Mouse (Mus musculus) intestine, embryonic 16.5 days (tissue): ENCODE measurements at regions not wholly inside any gene's neighbourhood (a gene's known extent, or its start where the extent isn't known, plus 50 kb on each side); places are given as distances from the start of the nearest gene placed in this dataset.

Experiments used
- ATAC-seq: fragments of 200-750 bp; cut with Nextera tagmentation; 2 replicates; pipeline ENCODE4 v1.8.0; 2017; ENCODE audit warnings: moderate TSS enrichment, moderate library complexity
- H3K27ac ChIP-seq: fragments of 300-500 bp; sonication (generic); 2 replicates; pipeline ENCODE4 v1.5.1; 2014; ENCODE audit warnings: mild to moderate bottlenecking, low read length
- H3K27me3 ChIP-seq: fragments of 300-500 bp; sonication (generic); replicated peaks from 2 replicates; pipeline ENCODE4 v1.6.1; 2014; ENCODE audit warnings: low read length, control low read depth, mixed read lengths; ENCODE audit not compliant: control insufficient read depth, insufficient read depth
- H3K36me3 ChIP-seq: fragments of 300-500 bp; sonication (generic); 2 replicates; pipeline ENCODE4 v1.6.1; 2014; ENCODE audit warnings: low read length, control low read depth; ENCODE audit not compliant: control insufficient read depth, insufficient read depth
- H3K4me1 ChIP-seq: fragments of 300-500 bp; sonication (generic); 2 replicates; pipeline ENCODE4 v1.6.1; 2014; ENCODE audit warnings: low read length, control low read depth, mixed read lengths; ENCODE audit not compliant: control insufficient read depth, insufficient read depth
- H3K4me2 ChIP-seq: fragments of 300-500 bp; sonication (generic); 2 replicates; pipeline ENCODE4 v1.6.1; 2014; ENCODE audit warnings: low read depth, low read length, control low read depth
- H3K4me3 ChIP-seq: fragments of 300-500 bp; sonication (generic); 2 replicates; pipeline ENCODE4 v1.5.1; 2014; ENCODE audit warnings: mild to moderate bottlenecking, low read length
- H3K9ac ChIP-seq: fragments of 300-500 bp; sonication (generic); 2 replicates; pipeline ENCODE4 v1.6.1; 2014; ENCODE audit warnings: low read depth, low read length
- H3K9me3 ChIP-seq: fragments of 300-500 bp; sonication (generic); 2 replicates; pipeline ENCODE4 v1.6.1; 2016; ENCODE audit warnings: low read length, control low read depth; ENCODE audit not compliant: control insufficient read depth
- WGBS: fragments of 180-500 bp; shearing (Covaris S2); extraction: QIAGEN DNeasy Blood & Tissue Kit; methylation state at CpG from one replicate; pipeline ENCODE4 v1.1.7; 2014; 5-methylcytosine and 5-hydroxymethylcytosine counted together

DNA sequence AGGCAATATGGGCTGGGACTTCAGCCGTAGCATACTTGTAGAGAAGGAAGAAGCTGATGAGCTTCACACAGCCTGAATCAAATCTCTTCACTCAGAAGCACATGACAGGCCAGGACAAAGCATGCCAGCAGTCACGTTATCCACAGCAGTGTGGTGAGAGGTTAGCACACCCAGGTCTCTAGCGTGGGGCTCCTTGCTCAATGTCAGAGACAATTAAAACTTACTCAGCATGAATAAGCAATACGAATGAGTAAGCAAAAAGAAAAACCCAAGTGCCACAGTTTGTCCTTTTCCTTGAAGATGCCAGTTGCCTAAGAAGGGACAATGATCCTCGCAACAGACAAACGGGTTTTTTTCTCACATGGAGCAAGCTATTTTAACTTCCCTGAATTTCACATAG is 129.6 kb upstream of the Gm26657 start:
- no peaks in the 10 kb centered on the region for H3K27me3 ChIP-seq
- H3K4me2 ChIP-seq, result no peak overlapping the region
- WGBS, result 85% methylated on average over 6 of the region's 6 CpGs
- H3K36me3 ChIP-seq, result no peaks in the 10 kb centered on the region
- no peaks in the 10 kb centered on the region for H3K4me1 ChIP-seq
- no peak overlapping the region for H3K4me3 ChIP-seq
- ATAC-seq, result no peak
- H3K27ac ChIP-seq, result no peak overlapping the region
- H3K9me3 ChIP-seq, result no peaks in the 10 kb centered on the region
- no peak overlapping the region for H3K9ac ChIP-seq

DNA sequence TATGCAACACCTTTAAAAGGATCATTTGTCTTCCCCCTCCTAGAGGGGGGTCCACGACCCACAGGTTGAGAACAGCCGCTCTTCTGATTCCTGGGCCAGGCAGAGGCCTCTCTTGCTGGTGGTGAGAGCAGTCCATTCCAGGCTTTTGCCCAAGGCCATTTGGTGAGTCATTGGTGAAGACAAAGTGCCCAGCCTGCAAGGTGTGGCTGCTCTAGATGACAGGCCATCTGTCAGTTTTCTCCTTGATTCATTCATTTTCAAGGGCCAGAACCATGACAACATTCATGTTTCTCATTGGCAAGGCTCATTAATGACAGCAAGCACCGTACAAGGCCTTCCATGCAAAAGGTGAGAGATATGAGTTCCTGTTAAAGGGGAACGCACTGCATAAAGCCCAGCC is 131.2 kb upstream of the Gm26657 start:
- Histone ChIP-seq H3K9ac (no peak overlapping the region), H3K36me3 (no peaks in the 10 kb centered on the region), H3K4me2 (no peak overlapping the region), H3K27me3 (no peaks in the 10 kb centered on the region), H3K27ac (no peak overlapping the region), H3K4me3 (no peak overlapping the region), H3K9me3 (no peaks in the 10 kb centered on the region), H3K4me1 (no peaks in the 10 kb centered on the region)
- WGBS, result 69% methylated on average over 4 of the region's 4 CpGs
- no peak for ATAC-seq

DNA sequence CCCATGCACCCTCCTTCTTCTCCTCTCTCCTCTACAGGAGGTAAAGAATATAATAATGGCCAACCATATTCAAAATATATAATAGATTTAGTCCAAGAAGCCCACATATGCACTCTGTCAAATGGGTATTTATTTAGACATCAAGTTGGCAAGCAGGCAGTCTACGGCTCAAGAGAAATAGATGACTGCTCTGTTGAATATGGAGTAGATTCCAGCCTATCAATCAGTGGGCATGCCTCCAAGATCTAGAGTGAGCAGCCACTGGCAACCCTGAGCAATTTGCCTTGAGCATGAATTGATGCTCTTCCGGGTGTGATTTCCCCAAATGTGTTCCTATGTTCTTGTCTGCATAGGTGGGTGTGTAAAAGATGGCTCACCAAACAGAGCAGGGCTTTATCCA is 141.5 kb upstream of the Gm26657 start:
- H3K4me1 ChIP-seq, result no peaks in the 10 kb centered on the region
- no peak overlapping the region for H3K27ac ChIP-seq
- no peaks in the 10 kb centered on the region for H3K27me3 ChIP-seq
- no peak overlapping the region for H3K4me3 ChIP-seq
- no peak overlapping the region for H3K4me2 ChIP-seq
- no peaks in the 10 kb centered on the region for H3K36me3 ChIP-seq
- no peaks in the 10 kb centered on the region for H3K9me3 ChIP-seq
- ATAC-seq, result no peak
- H3K9ac ChIP-seq, result no peak overlapping the region
- 71% methylated on average over 2 of the region's 2 CpGs for WGBS

DNA sequence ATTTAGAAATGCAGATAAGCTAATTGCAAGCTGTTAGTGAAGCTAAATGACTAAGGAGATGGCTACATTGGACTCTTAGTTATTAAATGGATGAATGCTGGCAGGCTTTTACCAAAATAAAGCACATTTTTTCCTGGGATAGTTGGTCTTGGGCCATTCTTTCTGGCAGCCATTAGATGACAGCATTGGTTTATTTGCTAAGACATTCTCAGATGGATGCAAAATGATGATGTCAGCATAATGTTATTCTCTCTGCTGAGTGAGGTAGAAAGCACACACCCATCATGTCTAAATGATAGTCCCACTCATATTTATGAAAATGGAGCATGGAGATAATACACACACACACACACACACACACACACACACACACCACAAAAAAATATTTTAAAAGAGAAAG is 141.9 kb upstream of the Gm26657 start:
- no peak overlapping the region for H3K4me3 ChIP-seq
- no peaks in the 10 kb centered on the region for H3K36me3 ChIP-seq
- ATAC-seq, result no peak
- H3K27ac ChIP-seq, result no peak overlapping the region
- no peaks in the 10 kb centered on the region for H3K4me1 ChIP-seq
- H3K9me3 ChIP-seq, result no peaks in the 10 kb centered on the region
- no peaks in the 10 kb centered on the region for H3K27me3 ChIP-seq
- no peak overlapping the region for H3K4me2 ChIP-seq
- no peak overlapping the region for H3K9ac ChIP-seq

DNA sequence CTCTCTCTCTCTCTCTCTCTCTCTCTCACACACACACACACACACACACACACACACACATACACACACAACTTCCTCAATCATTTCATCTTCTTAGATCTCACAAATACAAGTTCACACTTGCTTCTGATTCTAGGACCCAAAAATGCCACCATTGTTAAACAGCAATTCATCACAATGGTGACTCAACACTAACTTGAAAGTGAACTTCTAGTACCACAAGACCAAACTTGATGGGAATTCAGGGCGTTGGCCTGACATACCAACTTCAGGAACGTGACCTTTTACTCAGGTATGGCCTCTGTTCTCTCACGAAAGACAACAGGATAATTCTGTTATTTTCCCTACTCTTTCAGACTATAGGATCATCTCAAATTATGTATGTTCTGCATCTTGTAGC is 157.5 kb upstream of the Gm26657 start:
- Histone ChIP-seq H3K27ac (no peak overlapping the region), H3K9ac (no peak overlapping the region)
- 70% methylated on average over 3 of the region's 3 CpGs for WGBS

DNA sequence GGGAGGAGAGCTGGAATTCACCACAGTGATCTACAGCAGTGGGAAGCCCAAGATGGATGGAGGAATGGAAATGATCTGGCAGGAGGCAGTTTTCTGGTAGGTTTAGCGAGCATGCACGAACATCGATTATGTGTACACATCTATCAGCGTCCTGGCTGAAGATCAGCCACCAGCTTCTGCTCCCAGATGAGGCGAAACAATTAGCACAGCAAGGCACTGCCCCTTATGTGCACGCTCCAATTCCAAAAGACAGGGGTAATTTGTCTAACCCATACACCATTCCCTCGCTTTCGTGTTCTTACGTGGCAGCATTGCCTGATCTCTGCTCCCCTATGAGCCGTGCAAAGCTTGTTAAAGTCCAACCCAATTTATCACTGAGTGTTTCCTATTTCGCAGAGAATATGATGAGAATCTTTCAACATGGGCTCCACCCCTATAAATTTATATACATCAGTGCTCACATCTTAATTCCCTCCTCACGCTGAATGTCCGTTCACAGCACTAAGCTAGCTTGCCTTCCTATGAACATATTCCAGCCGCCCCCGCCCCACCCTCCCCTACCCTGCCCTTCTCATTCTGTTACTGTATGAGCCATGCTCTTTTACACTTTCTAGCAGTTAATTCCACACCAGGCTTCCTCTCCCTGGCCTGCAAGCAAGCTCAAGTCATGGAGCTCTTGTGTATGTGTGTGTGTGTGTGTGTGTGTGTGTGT is 162.9 kb upstream of the Gm26657 start:
- no peak overlapping the region for H3K27ac ChIP-seq
- H3K36me3 ChIP-seq, result no peaks in the 10 kb centered on the region
- ATAC-seq, result no peak

More for the DNA sequence above, 157.5 kb upstream of the Gm26657 start:
- Histone ChIP-seq H3K27me3 (no peaks in the 10 kb centered on the region), H3K4me3 (no peak overlapping the region), H3K9me3 (no peaks in the 10 kb centered on the region), H3K36me3 (no peaks in the 10 kb centered on the region), H3K4me1 (no peaks in the 10 kb centered on the region), H3K4me2 (no peak overlapping the region)
- no peak for ATAC-seq

DNA sequence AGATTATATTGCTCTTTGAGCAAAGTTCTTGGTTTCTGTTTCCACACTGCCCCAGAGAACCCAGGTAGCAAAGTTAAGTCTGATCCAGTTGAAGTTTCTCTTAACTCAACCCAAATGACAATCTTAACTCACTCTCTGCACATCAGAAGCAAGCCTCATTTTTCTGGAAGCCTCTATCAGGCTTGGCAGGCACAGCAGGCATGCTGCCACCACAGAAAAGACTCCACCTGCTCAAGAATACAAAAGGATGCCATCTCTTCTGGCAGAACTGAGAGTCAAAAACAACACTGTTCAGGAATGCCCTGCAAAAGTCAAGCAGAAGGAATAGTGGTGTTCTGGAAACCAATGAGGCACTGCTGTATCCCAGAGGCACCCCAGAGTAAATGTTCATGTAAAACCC is 187.7 kb upstream of the Gm26657 start:
- no peak for ATAC-seq
- Histone ChIP-seq H3K9ac (no peak overlapping the region), H3K4me2 (no peak overlapping the region), H3K9me3 (no peaks in the 10 kb centered on the region), H3K4me1 (no peaks in the 10 kb centered on the region), H3K4me3 (no peak overlapping the region), H3K27ac (no peak overlapping the region), H3K36me3 (no peaks in the 10 kb centered on the region), H3K27me3 (no peaks in the 10 kb centered on the region)

More for the DNA sequence above, 162.9 kb upstream of the Gm26657 start:
- 74% methylated on average over 15 of the region's 15 CpGs for WGBS
- Histone ChIP-seq H3K4me1 (no peaks in the 10 kb centered on the region), H3K4me2 (no peak overlapping the region), H3K4me3 (no peak overlapping the region), H3K27me3 (no peaks in the 10 kb centered on the region), H3K9me3 (no peaks in the 10 kb centered on the region), H3K9ac (no peak overlapping the region)

DNA sequence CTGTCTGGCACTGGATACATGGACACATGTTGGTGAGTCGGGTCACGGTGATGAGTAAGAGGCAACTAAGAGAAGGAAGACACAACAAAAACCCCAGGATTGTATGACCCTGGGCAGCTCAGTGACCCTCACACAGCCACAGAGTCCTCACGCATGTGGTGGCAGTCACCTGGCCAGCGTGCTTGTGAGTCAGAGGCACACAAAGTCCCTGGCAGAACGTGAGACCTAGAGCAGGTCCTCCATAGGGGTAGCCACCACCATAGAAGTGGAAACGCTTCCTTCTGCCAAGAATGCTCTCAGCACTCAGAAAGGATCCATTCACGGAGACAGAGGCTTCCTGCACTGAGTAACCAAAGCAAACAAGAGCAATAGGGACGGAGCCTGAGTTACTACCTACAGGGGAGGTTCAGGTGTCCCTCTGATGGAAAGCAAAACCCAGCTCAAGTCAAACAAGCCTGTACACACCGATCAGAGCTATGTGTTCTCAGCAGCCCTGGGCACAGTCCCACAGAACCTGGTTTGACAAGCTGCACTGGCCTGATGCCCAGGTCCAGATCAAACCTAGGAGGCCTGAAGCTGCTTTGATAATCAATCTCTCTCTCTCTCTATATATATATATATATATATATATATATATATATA is 206.4 kb upstream of the Gm26657 start:
- WGBS, result 61% methylated on average over 9 of the region's 9 CpGs
- no peak for ATAC-seq

DNA sequence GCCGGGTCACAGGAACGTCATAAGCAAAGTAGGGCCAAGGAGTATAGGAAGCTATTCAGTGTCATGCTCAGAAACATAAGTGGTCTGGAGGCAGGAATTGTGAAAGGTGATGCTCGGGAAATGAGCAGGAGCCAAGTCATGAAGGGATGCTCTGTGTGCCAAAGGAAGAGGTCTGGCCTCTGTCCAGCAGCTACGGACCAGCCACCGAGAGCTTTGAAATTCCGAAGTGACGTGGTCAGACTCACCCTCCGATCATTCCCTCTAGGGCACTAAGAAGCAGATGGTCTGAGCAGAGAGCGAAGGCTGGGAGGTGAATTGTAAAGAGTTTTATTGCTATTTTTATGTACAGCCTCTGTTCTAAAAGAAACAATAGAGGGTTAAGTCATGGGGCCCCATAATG is 206.9 kb upstream of the Gm26657 start:
- H3K9me3 ChIP-seq, result no peaks in the 10 kb centered on the region; the same call in 1 of the 2 replicates
- H3K27me3 ChIP-seq, result no peaks in the 10 kb centered on the region
- no peak overlapping the region for H3K9ac ChIP-seq
- no peak overlapping the region for H3K4me3 ChIP-seq
- H3K4me2 ChIP-seq, result no peak overlapping the region
- no peaks in the 10 kb centered on the region for H3K36me3 ChIP-seq
- no peaks in the 10 kb centered on the region for H3K4me1 ChIP-seq
- no peak for ATAC-seq
- no peak overlapping the region for H3K27ac ChIP-seq
- 59% methylated on average over 9 of the region's 9 CpGs for WGBS

More for the DNA sequence above, 206.4 kb upstream of the Gm26657 start:
- Histone ChIP-seq H3K4me1 (no peaks in the 10 kb centered on the region), H3K27me3 (no peaks in the 10 kb centered on the region), H3K9ac (no peak overlapping the region), H3K36me3 (no peaks in the 10 kb centered on the region), H3K9me3 (no peaks in the 10 kb centered on the region; the same call in 1 of the 2 replicates), H3K27ac (no peak overlapping the region), H3K4me3 (no peak overlapping the region), H3K4me2 (no peak overlapping the region)

DNA sequence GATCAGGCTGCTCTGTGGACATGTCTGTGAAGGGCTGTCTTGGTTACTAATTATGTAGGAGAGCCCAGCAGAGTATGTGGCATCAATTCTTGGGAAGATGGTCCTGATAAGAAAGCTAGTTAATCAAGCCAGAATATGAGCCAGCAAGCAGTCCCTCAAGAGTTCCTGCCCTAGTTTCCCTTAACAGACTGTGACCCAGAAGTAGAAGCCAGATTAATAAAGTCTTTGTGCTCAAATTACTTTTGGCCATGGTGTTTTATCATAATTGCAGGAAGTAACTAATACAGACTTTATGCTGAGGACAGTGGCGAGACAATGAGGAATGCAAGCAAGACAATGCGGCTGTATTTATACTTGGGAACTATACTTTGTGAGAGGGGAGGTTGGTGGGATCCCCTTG is 211.3 kb upstream of the Gm26657 start:
- no peaks in the 10 kb centered on the region for H3K4me1 ChIP-seq
- no peak overlapping the region for H3K9ac ChIP-seq
- no peak overlapping the region for H3K4me3 ChIP-seq
- no peak for ATAC-seq
- WGBS, result 72% methylated on average over 2 of the region's 2 CpGs
- H3K9me3 ChIP-seq, result no peaks in the 10 kb centered on the region; the same call in 1 of the 2 replicates
- no peaks in the 10 kb centered on the region for H3K36me3 ChIP-seq
- H3K27ac ChIP-seq, result no peak overlapping the region
- H3K27me3 ChIP-seq, result no peaks in the 10 kb centered on the region
- H3K4me2 ChIP-seq, result no peak overlapping the region
